Mouse (Mus musculus) cerebellum, adult 2 months (tissue): ENCODE results near the gene Pald1. TPM values are rescaled to one million over a fixed set of nuclear protein-coding genes. Genes with fewer than 3 reads are reported as not detected.

ENCODE experiments used
- DNase-seq, 2 experiments: peaks; one replicate each; pipeline ENCODE4 v3.0.0; 2021
- H3K27ac ChIP-seq: fragments of 200-500 bp; 2 replicates; pipeline ENCODE4 v1.5.1; 2012; ENCODE audit warnings: low read length, control low read depth, inconsistent platforms; ENCODE audit not compliant: insufficient read depth
- H3K27me3 ChIP-seq: fragments of 200-500 bp; 2 replicates; pipeline ENCODE4 v1.6.1; 2012; ENCODE audit warnings: inconsistent platforms, mild to moderate bottlenecking, low read length, moderate library complexity; ENCODE audit not compliant: control insufficient read depth, insufficient read depth
- H3K4me1 ChIP-seq: fragments of 200-500 bp; 2 replicates; pipeline ENCODE4 v1.6.1; 2011; ENCODE audit warnings: low read length; ENCODE audit not compliant: control insufficient read depth, insufficient read depth
- H3K4me3 ChIP-seq: fragments of 200-500 bp; replicated peaks from 2 replicates; pipeline ENCODE3; 2011; ENCODE audit warnings: mild to moderate bottlenecking, low read depth, low read length, control low read depth; ENCODE audit not compliant: insufficient read depth
- CTCF ChIP-seq: fragments of 200-500 bp; IDR thresholded peaks from 2 replicates; pipeline ENCODE4 v1.5.1; 2011; ENCODE audit warnings: low read depth, mild to moderate bottlenecking, control low read depth, low read length, moderate library complexity, borderline replicate concordance; ENCODE audit not compliant: insufficient read depth
- POLR2A ChIP-seq: fragments of 200-500 bp; IDR thresholded peaks from 2 replicates; pipeline ENCODE4 v1.6.1; 2011; ENCODE audit warnings: low read length, control low read depth, borderline replicate concordance; ENCODE audit not compliant: insufficient read depth
- WGBS: fragments of 180-500 bp; shearing (Covaris S2); methylation state at CpG from one replicate; pipeline ENCODE4 v1.1.7; 2018; 5-methylcytosine and 5-hydroxymethylcytosine counted together
- polyA plus RNA-seq: library from polyadenylated mRNA; depleted of rRNA; stranded (reverse); fragments of >200 nt; gene quantifications from 2 replicates; pipeline ENCODE4 v1.2.3, GENCODE M21; 2012

Pald1 gene
- polyA plus RNA-seq, 1 experiment, result 15.5 TPM

- 79% methylated on average over 9 of the region's 9 CpGs for WGBS
- H3K27me3 ChIP-seq, result no peaks in the 10 kb centered on the region
- no peaks in the 10 kb centered on the region for H3K4me1 ChIP-seq
- no peak overlapping the region for H3K4me3 ChIP-seq
- DNase-seq, result no peak
- TF ChIP-seq POLR2A (no peak), CTCF (no peak)
- no peak overlapping the region for H3K27ac ChIP-seq
Measured at GRCm38 (mm10) chr10:61340247-61340646, 43.1 kb downstream of the Pald1 start.

- Histone ChIP-seq H3K27me3 (no peaks in the 10 kb centered on the region), H3K4me1 (no peaks in the 10 kb centered on the region), H3K27ac (no peak overlapping the region), H3K4me3 (no peak overlapping the region)
- no peak for TF ChIP-seq POLR2A
- TF ChIP-seq CTCF, result 0 out of 2 replicates have a peak, but pooled peaks have one; percentile 23
- DNase-seq, result no peak
- 92% methylated on average over 9 of the region's 9 CpGs for WGBS
Measured at GRCm38 (mm10) chr10:61339216-61339615, 44.1 kb downstream of the Pald1 start.

GRCm38 (mm10) chr10:61337665-61338064 lies 45.7 kb downstream of the Pald1 start:
- Histone ChIP-seq H3K4me3 (no peak overlapping the region), H3K27ac (no peak overlapping the region), H3K4me1 (no peaks in the 10 kb centered on the region), H3K27me3 (no peaks in the 10 kb centered on the region)
- 51% methylated on average over 11 of the region's 11 CpGs for WGBS
- TF ChIP-seq CTCF (no peak), POLR2A (no peak)
- no peak for DNase-seq

GRCm38 (mm10) chr10:61336592-61336991 lies 46.7 kb downstream of the Pald1 start:
- Histone ChIP-seq H3K4me1 (peaks cover 1% of the 10 kb centered on the region), H3K4me3 (no peak overlapping the region), H3K27ac (no peak overlapping the region), H3K27me3 (no peaks in the 10 kb centered on the region)
- no peak for DNase-seq
- WGBS, result 84% methylated on average over 5 of the region's 5 CpGs
- no peak for TF ChIP-seq CTCF
- TF ChIP-seq POLR2A, result no peak

GRCm38 (mm10) chr10:61336137-61336536 lies 47.2 kb downstream of the Pald1 start:
- Histone ChIP-seq H3K4me3 (no peak overlapping the region), H3K4me1 (peaks cover 6% of the 10 kb centered on the region), H3K27ac (no peak overlapping the region), H3K27me3 (no peaks in the 10 kb centered on the region)
- TF ChIP-seq POLR2A (no peak), CTCF (peak; percentile 81)
- peak; percentile 63 to 79 for DNase-seq
- WGBS, result 25% methylated on average over 6 of the region's 6 CpGs

- TF ChIP-seq CTCF, result no peak
- Histone ChIP-seq H3K4me3 (no peak overlapping the region), H3K4me1 (peaks cover 10% of the 10 kb centered on the region), H3K27me3 (no peaks in the 10 kb centered on the region), H3K27ac (no peak overlapping the region)
- no peak for DNase-seq
- 74% methylated on average over 7 of the region's 7 CpGs for WGBS
Measured at GRCm38 (mm10) chr10:61334545-61334944, 48.8 kb downstream of the Pald1 start.

GRCm38 (mm10) chr10:61331046-61331445 lies 52.3 kb downstream of the Pald1 start:
- H3K4me3 ChIP-seq, result no peak overlapping the region
- under 1% methylated on average over 5 of the region's 5 CpGs for WGBS
- H3K4me1 ChIP-seq, result peaks cover 10% of the 10 kb centered on the region
- H3K27ac ChIP-seq, result no peak overlapping the region
- TF ChIP-seq POLR2A (no peak), CTCF (no peak)
- DNase-seq, result peak; percentile 75 to 85
- H3K27me3 ChIP-seq, result no peaks in the 10 kb centered on the region

GRCm38 (mm10) chr10:61328927-61329326 lies 54.4 kb downstream of the Pald1 start:
- TF ChIP-seq CTCF, result no peak
- TF ChIP-seq POLR2A, result no peak
- Histone ChIP-seq H3K4me3 (no peak overlapping the region), H3K27me3 (no peaks in the 10 kb centered on the region), H3K4me1 (peaks cover 10% of the 10 kb centered on the region), H3K27ac (no peak overlapping the region)
- no peak for DNase-seq
- 95% methylated on average over 7 of the region's 7 CpGs for WGBS
